ENCODE assay signal across 14 mouse cellular contexts in genomic region chr8:107172152-107172551, GRCm38 (mm10). TPM values are rescaled to one million over a fixed set of nuclear protein-coding genes. Genes with fewer than 3 reads are reported as not detected.
DNase-seq lines count a peak whose midpoint lies in the region; ATAC-seq and TF ChIP-seq lines count a peak whose summit lies in the region.
"Had no signal": no experiment of that assay in that cellular context is flagged by ENCODE, and none has a peak within 500 bp of the region (broad histone marks: within the 10 kb centered on the region; RNA-seq: fewer than 3 reads in every experiment).

No protein-coding gene starts in this region.

- H3K9me3 ChIP-seq in heart, embryonic 15.5 days (replicated peaks), result no peaks in the 10 kb centered on the region
- no peaks in the 10 kb centered on the region for H3K9me3 ChIP-seq in lung, postnatal 0 days (ENCODE audit: low read length)
- H3K9me3 ChIP-seq in heart, embryonic 16.5 days (replicated peaks; ENCODE audit: control insufficient read depth, low read length), result no peaks in the 10 kb centered on the region
- H3K9me3 ChIP-seq in hindbrain, postnatal 0 days (ENCODE audit: low read length), result no peaks in the 10 kb centered on the region
- H3K9me3 ChIP-seq in embryonic facial prominence, embryonic 10.5 days, result no peaks in the 10 kb centered on the region
- H3K9me3 ChIP-seq: limb, embryonic 12.5 days had no signal

- H3K9ac ChIP-seq in heart, embryonic 15.5 days, result no peak overlapping the region
- H3K9ac ChIP-seq in lung, postnatal 0 days (replicated peaks; ENCODE audit: low read depth), result no peak overlapping the region
- H3K9ac ChIP-seq in heart, embryonic 16.5 days (ENCODE audit: low read length), result 0 out of 2 replicates have a peak overlapping the region, but pooled peaks have one; percentile 26
- no peak overlapping the region for H3K9ac ChIP-seq in hindbrain, postnatal 0 days (replicated peaks; ENCODE audit: low read length)
- H3K9ac ChIP-seq: limb, embryonic 12.5 days had no signal

- WGBS in heart, embryonic 15.5 days, result 61% methylated on average over 8 of the region's 8 CpGs
- 68% methylated on average over 8 of the region's 8 CpGs for WGBS in lung, postnatal 0 days
- whole genome bisulfite sequencing in heart, embryonic 16.5 days, result 62% methylated on average over 8 of the region's 8 CpGs
- WGBS in hindbrain, postnatal 0 days, result 35% methylated on average over 8 of the region's 8 CpGs
- 84% methylated on average over 8 of the region's 8 CpGs for WGBS in embryonic facial prominence, embryonic 10.5 days

- peak overlapping the region; percentile 60 for H3K27ac ChIP-seq in heart, embryonic 15.5 days
- peak overlapping the region; percentile 47; the same call in 1 of the 2 replicates for H3K27ac ChIP-seq in lung, postnatal 0 days (ENCODE audit: low read length)
- peak overlapping the region; percentile 90 for H3K27ac ChIP-seq in heart, embryonic 16.5 days (ENCODE audit: low read length)
- 0 out of 2 replicates have a peak overlapping the region, but pooled peaks have one; percentile 49 for H3K27ac ChIP-seq in hindbrain, postnatal 0 days
- H3K27ac ChIP-seq in embryonic facial prominence, embryonic 10.5 days (replicated peaks), result no peak overlapping the region
- H3K27ac ChIP-seq: limb, embryonic 12.5 days had no signal

- H3K27me3 ChIP-seq in heart, embryonic 15.5 days, result no peaks in the 10 kb centered on the region
- no peaks in the 10 kb centered on the region for H3K27me3 ChIP-seq in lung, postnatal 0 days (replicated peaks; ENCODE audit: insufficient read depth, low read length)
- no peaks in the 10 kb centered on the region for H3K27me3 ChIP-seq in heart, embryonic 16.5 days (ENCODE audit: control insufficient read depth, insufficient read depth, low read length)
- H3K27me3 ChIP-seq in hindbrain, postnatal 0 days (ENCODE audit: insufficient read depth, low read length), result no peaks in the 10 kb centered on the region
- H3K27me3 ChIP-seq in embryonic facial prominence, embryonic 10.5 days (replicated peaks; ENCODE audit: low read depth, poor library complexity, severe bottlenecking), result no peaks in the 10 kb centered on the region
- H3K27me3 ChIP-seq: limb, embryonic 12.5 days had no signal

- H3K4me3 ChIP-seq in heart, embryonic 15.5 days, result no peak overlapping the region
- no peak overlapping the region for H3K4me3 ChIP-seq in lung, postnatal 0 days (ENCODE audit: low read depth, low read length)
- no peak overlapping the region for H3K4me3 ChIP-seq in heart, embryonic 16.5 days (ENCODE audit: low read length)
- H3K4me3 ChIP-seq in hindbrain, postnatal 0 days (ENCODE audit: low read length), result no peak overlapping the region
- H3K4me3 ChIP-seq in embryonic facial prominence, embryonic 10.5 days, result no peak overlapping the region
- H3K4me3 ChIP-seq: limb, embryonic 12.5 days had no signal

- TF ChIP-seq EP300 in lung, postnatal 0 days (IDR thresholded peaks at IDR 0.05), result no peak

- H3K4me1 ChIP-seq in heart, embryonic 15.5 days (replicated peaks), result peaks cover 13% of the 10 kb centered on the region
- no peaks in the 10 kb centered on the region for H3K4me1 ChIP-seq in lung, postnatal 0 days (ENCODE audit: insufficient read depth, low read depth, low read length)
- peaks cover 26% of the 10 kb centered on the region for H3K4me1 ChIP-seq in heart, embryonic 16.5 days (ENCODE audit: control insufficient read depth, insufficient read depth, low read length)
- H3K4me1 ChIP-seq in hindbrain, postnatal 0 days (ENCODE audit: insufficient read depth, low read length), result no peaks in the 10 kb centered on the region
- H3K4me1 ChIP-seq in embryonic facial prominence, embryonic 10.5 days, result no peaks in the 10 kb centered on the region
- H3K4me1 ChIP-seq: limb, embryonic 12.5 days had no signal

- no peak for TF ChIP-seq CTCF in lung, postnatal 0 days (IDR thresholded peaks at IDR 0.05)
- no peak for TF ChIP-seq CTCF in hindbrain, postnatal 0 days (IDR thresholded peaks at IDR 0.05; ENCODE audit: low read depth)

- 0 out of 2 replicates have a peak, but pooled peaks have one; percentile 40 for ATAC-seq in heart, embryonic 15.5 days (replicated peaks; ENCODE audit: insufficient number of reproducible peaks, insufficient read depth, low FRiP score, low read depth)
- ATAC-seq in lung, postnatal 0 days, result no peak
- ATAC-seq in heart, embryonic 16.5 days (replicated peaks; ENCODE audit: extremely low read depth, insufficient read depth, low FRiP score), result peak; percentile 49; the same call in 1 of the 2 replicates
- peak; percentile 81 for ATAC-seq in hindbrain, postnatal 0 days
- ATAC-seq: intestine, embryonic 16.5 days had no signal

- no peak overlapping the region for H3K4me2 ChIP-seq in heart, embryonic 15.5 days
- H3K4me2 ChIP-seq in lung, postnatal 0 days (replicated peaks; ENCODE audit: low read depth, low read length), result no peak overlapping the region
- H3K4me2 ChIP-seq in heart, embryonic 16.5 days (ENCODE audit: low read depth, low read length), result peak overlapping the region; percentile 37; the same call in 1 of the 2 replicates
- H3K4me2 ChIP-seq in hindbrain, postnatal 0 days (ENCODE audit: low read depth, low read length), result no peak overlapping the region
- H3K4me2 ChIP-seq: limb, embryonic 12.5 days; midbrain, embryonic 11.5 days had no signal

- no peak for DNase-seq in heart, adult 8-10 months (ENCODE audit: low spot score)
- DNase-seq in lung, postnatal 0 days (ENCODE audit: low spot score), result no peak
- no peak for DNase-seq in lung, postnatal 4 days
- peak; percentile 64 for DNase-seq in hindbrain, postnatal 0 days (ENCODE audit: low spot score)
- DNase-seq in ovary, adult 18-20 months (ENCODE audit: low spot score), result no peak
- DNase-seq in embryonic facial prominence, embryonic 10.5 days (ENCODE audit: low spot score), result no peak
- DNase-seq: cerebellum, postnatal 10 days; layer of hippocampus, postnatal 36 days; right cerebral cortex, postnatal 4 days had no signal

- peaks cover 54% of the 10 kb centered on the region for H3K36me3 ChIP-seq in heart, embryonic 15.5 days
- peaks cover 38% of the 10 kb centered on the region for H3K36me3 ChIP-seq in lung, postnatal 0 days (ENCODE audit: insufficient read depth, low read length)
- H3K36me3 ChIP-seq in heart, embryonic 16.5 days (ENCODE audit: control insufficient read depth, insufficient read depth), result peaks cover 34% of the 10 kb centered on the region
- H3K36me3 ChIP-seq in hindbrain, postnatal 0 days (ENCODE audit: insufficient read depth, low read length), result peaks cover 27% of the 10 kb centered on the region
- peaks cover 98% of the 10 kb centered on the region for H3K36me3 ChIP-seq in embryonic facial prominence, embryonic 10.5 days (replicated peaks)

RNA-seq across cellular contexts. Expression of gene Cyb5b, which starts 21.7 kb away (rescaled TPM):
- 51.2 and 58.7 TPM in 2 replicates for polyA plus RNA-seq in heart, embryonic 15.5 days (2015; fragmentation: Nextera tagmentation; extraction: Ambion mirVana)
- total RNA-seq in heart, adult 8-10 months (2022), result 10 to 100 TPM; 36.0 to 46.3 (median 40.0) TPM
- polyA plus RNA-seq in lung, postnatal 0 days (2015; fragmentation: Nextera tagmentation; extraction: Ambion mirVana), result 58.4 and 63.1 TPM in 2 replicates
- 54.3 and 54.9 TPM in 2 replicates for polyA plus RNA-seq in heart, embryonic 16.5 days (2015; fragmentation: Nextera tagmentation; extraction: Ambion mirVana)
- total RNA-seq in hindbrain, postnatal 0 days (2014; rRNA removed), result 89.5 and 95.2 TPM in 2 replicates
- polyA plus RNA-seq in hindbrain, postnatal 0 days (2015; fragmentation: Nextera tagmentation; extraction: Ambion mirVana), result 81.6 and 82.9 TPM in 2 replicates
- 138 and 149 TPM in 2 replicates for polyA plus RNA-seq in embryonic facial prominence, embryonic 10.5 days (2016; fragmentation: Nextera tagmentation; extraction: Ambion mirVana)
